Mouse (Mus musculus) c-Kit-negative CD71-positive TER-119-positive erythroid progenitor cells, embryonic 14.5 days (primary cell): ENCODE results near the gene Gucy2c.

Experiments
- DNase-seq: peaks from one replicate; pipeline ENCODE4 v3.0.0-alpha.2; 2013; ENCODE audit warnings: low read depth, low spot score

The Gucy2c gene

DNA sequence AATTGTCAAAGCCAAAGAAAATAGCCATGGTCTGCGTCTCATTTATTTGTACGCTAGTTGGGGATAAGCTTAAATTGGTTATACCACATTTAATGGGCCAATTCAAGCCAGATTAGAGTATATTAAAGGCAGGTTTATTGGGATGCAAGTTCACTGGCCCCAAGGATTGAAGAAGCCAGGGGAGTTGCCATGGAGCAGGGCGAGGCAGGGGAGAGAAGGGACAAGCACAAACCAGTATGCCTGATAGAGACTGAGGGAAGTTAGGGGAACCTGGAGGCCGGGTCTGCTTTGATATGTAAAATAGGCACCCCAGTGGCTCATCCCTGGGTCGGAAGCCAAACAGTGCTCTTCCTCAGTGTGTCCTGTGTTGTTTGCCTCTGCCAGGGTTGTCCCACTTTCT, 112.3 kb downstream of the Gucy2c start:
- DNase-seq, result no peak

DNA sequence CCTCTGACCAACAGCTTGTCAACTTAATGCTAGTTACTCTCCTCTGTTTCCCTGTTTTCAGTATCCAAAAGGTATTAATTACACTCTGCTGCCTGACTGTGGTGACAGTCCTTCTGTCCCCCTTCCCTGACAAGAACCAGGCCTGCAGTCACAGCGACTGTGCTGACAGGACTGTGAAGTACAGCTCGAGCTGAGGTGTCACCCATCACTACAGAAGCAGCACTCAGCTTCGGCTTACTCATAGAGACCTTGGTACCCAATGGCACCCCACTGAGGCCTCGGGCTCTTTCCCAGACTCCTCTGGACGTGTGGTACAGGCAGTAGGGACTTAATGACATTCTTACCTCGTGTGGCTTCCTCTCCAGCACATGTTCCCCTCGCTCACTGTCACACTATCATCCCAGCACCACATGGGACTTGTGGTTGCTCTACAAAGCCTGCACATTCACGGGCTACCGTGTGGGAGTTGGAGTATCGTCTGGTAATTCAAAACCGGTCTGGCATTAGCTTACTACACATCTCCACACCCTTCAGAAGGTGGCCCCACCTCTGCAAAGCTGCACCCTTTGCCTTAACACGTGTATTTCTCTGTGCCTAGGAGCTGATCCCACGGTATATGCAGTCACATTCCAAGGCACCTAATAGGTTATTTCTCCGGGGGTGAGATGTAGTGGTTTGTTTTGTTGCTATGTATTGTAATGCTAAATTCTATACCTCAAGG, 113.1 kb downstream of the Gucy2c start:
- no peak for DNase-seq

DNA sequence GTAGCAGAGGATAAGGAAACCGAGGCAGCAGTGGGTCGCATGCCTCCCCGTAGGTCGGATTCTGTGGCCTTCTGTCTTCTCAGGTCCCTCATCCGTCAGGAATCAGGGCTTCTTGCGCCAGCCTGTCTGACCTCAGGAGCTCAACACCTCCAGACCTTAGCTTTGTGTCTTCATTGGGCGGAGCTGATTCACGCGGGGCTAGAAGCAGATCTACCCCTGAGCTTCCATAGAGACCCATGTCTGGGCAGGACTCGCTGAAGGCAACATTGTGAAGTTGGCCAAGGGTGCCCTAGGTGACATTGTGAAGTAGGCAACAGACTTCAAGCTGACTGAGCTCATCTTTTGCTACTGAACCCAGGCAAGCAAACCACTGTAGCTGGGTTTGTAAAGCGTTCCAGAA, 119.5 kb downstream of the Gucy2c start:
- no peak for DNase-seq

DNA sequence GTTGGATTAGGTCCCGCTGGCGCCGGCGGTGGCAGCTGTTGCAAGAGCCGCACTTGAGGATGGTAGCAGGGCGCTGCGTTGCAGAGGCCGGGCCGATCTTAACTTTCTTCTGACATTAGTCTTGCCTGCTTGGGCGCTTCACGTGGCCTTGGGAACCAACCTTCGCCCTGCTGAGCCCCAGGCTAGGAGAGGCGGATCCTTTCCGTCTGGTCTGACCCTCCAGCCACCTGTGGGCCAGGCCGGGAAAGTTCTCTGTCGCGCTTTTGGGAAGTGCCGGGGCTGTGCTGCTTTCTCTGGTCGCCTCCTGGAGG, 119.9 kb downstream of the Gucy2c start, which contains the start of gene Plbd1:
Gene Plbd1, minus strand, starts transcription at position 223 of the 311 bp plus-strand sequence.
- DNase-seq, result no peak

DNA sequence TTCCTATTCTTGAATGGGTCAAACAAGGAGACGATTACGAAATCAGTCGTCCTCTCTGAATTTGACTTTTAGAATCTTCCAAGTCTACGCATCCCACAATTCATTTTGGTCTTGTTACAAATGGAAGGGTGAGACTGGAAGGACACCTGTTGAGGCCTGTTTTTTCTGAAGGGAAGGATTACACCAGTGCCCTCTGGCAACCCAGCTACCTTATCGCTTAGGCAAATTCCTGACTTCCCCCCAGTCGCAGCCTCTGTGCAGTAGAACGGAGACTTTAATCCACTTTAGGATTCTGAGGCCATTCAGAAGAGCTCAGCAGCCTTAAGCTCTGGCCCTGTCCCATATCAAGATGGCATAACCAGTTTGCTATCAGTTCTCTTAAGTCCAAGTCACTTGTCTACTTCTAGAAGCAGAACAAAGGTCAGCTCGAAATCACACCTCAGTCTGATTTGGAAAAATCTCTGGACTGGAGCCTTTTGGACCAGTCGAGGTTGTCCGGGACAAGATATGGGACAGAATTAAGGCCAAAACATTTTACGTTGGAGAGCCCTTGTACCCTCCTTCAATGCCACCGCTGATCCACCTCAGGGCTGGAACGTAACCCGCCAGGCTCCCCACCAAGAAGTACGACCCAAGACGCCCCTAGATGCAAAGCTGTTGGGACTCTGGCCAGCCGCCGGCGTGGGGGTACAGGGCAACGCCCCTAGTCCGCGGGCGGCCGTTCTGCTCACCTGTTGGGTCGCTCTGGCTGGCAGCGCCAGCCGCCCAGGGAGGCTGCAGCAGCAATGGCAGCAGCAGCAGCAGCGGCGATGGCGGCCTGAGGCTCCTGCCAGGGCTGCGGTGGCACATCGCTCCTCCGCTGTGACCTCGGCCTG, 120.5 kb downstream of the Gucy2c start:
- no peak for DNase-seq

DNA sequence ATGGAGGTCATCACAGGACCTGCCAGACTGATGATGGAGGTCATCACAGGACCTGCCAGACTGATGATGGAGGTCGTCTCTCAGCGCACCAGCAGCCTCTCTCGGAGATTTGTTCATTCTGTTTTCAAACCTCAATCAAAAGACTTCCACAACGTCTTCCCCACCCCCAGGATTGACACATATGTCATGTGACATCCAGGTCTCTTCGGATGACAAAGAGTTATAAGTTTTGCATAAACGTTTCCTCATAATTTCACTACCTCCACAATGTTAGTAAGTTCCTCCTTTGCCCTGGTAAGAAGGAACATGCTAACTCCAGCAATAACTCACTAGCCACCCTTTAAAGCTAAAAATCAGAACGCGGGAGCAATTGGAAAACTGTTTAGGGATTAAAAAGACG, 122.3 kb downstream of the Gucy2c start:
- no peak for DNase-seq

DNA sequence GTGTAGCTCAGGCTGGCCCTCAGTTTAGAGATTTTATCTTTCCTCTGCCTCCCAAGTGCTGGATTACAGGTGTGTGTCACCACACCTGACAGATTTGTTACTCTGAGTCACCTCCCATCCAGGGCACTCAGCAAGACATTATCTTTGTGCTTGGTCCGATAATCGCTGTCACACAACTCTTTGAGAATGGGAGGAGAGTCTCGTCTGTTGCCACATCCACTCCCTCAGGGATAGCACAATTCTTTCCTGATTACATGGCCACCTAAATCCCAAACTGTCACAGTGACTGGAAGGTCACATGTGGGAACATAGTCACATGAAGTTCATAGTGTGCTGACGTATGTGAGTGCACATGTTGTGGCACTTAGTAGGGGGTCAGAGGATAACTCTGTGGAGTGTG, 123.3 kb downstream of the Gucy2c start:
- no peak for DNase-seq

DNA sequence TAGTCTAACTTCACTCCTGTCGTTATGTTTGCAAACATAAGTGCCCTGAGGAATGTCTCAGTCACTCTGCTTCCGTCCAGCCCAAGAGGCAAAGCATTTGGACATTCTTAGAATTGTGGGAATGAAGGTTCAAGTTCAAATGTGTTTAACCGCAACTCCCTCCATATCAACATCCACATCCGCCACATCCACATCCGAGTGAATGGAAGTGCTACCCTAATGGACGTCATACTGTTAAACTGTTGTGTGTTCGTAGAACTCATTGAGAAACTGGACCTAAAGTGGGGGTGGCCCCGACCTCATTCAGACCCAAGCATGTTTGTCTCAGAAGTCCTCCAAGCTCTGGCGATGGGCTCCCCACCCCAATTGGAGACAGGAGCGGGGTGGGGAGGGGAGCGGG, 125.8 kb downstream of the Gucy2c start:
- no peak for DNase-seq

DNA sequence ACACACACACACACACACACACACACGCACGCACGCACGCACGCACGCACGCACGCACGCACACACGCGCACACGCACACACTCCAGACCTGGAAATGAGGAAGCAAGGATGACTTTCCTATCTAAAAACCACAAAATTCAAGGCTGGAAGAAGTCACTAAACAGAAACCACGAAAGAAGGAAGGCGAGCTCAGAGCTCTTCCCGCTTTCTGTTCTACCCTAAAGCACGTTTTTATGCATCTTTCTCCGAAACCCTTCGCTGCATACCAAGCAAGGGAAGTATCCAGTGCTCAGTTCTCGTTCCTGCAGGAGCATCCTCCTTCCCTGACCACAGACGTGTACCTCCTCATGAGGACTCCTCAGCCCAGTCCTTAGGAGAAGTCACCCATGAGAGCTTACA, 127.1 kb downstream of the Gucy2c start:
- no peak for DNase-seq

DNA sequence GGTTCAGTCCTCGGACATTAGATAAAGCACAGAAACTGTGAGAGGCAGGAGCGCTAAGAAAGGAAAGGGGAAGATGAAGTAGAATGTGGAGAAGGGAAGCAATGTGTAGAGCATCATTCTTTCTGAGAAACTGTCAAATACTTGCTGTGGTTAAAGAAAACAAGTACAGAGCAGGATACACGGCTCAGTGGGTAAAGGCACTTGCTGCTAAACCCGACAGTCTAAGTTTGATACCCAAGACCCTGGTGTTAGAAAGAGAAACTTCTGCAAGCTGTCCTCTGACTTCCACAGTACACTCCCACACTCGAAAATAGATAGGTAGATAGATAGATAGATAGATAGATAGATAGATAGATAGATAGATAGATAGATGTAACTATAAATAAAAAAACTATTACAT, 128.2 kb downstream of the Gucy2c start:
- DNase-seq, result no peak

DNA sequence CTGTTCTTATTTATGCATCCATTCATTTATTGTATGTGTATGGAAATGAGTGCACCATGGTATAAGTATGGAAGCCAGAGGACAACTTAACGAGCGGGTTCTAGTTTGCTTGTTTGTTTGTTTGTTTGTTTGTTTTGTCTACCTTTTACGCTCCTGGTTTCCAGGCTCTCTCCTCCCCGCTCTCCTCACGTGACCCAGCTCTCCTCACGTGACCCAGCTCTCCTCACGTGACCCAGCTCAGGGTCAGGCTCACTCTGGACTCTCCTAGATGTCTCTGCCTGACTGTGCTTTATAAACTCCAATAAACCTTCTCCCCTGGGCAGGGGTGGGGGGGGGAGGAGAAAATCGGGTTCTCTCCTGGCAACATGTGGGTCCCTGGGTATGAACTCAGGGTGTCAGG, 130.9 kb downstream of the Gucy2c start:
- no peak for DNase-seq

DNA sequence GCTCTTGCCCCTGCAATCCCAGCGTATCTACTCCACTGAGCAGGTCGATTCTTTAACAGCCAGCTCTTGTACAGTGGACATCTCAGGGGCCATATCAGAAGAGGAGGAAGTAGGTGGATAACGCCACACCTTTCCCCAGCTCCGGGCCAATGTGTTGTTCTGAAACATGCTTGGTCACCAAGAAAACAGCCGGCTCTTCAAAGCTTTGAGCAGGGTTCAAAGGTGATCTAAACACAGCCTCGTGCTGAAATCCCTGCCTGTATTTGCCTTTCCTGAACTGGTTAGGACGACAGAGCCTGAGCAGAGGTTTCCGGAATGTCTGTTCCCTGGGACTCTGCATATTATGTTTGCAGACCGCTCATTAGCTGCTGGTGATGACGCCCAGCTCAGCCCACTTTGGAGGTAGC, 134.1 kb downstream of the Gucy2c start:
- DNase-seq, result no peak
